Mouse (Mus musculus) cerebellum, postnatal 14 days (tissue): ENCODE measurements around the gene Tfeb.

ENCODE experiments used
- DNase-seq, 2 experiments: peaks; one replicate each; pipeline ENCODE4 v3.0.0; 2021; ENCODE audit warnings: mixed read lengths in 2 of 2

The Tfeb gene

GRCm38 (mm10) chr17:47736856-47737255 is at the start of gene Tfeb:
TSS of gene Tfeb (plus strand) at chr17:47737030.
- DNase-seq, result peak; percentile 99

GRCm38 (mm10) chr17:47687409-47688343 is 49.2 kb upstream of the Tfeb start:
- peak; percentile 95 to 96 for DNase-seq

DNA sequence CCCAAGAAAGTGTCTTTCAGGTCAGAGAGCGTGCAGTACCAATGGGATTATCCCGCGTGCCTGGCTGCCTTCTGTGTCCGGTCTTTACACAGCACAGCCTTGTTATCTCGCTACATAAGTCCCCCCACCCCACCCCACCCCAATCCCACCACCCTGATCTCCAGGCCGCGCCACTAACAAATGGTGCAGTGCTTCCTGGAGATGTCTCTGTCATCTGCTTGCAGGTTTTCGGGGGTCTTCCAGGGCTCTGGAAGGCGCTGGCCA is 48.6 kb upstream of the Tfeb start, which contains the start of gene Tomm6:
Tomm6 (minus strand) TSS at position 43 of the 264 bp plus-strand sequence.
- no peak for DNase-seq

DNA sequence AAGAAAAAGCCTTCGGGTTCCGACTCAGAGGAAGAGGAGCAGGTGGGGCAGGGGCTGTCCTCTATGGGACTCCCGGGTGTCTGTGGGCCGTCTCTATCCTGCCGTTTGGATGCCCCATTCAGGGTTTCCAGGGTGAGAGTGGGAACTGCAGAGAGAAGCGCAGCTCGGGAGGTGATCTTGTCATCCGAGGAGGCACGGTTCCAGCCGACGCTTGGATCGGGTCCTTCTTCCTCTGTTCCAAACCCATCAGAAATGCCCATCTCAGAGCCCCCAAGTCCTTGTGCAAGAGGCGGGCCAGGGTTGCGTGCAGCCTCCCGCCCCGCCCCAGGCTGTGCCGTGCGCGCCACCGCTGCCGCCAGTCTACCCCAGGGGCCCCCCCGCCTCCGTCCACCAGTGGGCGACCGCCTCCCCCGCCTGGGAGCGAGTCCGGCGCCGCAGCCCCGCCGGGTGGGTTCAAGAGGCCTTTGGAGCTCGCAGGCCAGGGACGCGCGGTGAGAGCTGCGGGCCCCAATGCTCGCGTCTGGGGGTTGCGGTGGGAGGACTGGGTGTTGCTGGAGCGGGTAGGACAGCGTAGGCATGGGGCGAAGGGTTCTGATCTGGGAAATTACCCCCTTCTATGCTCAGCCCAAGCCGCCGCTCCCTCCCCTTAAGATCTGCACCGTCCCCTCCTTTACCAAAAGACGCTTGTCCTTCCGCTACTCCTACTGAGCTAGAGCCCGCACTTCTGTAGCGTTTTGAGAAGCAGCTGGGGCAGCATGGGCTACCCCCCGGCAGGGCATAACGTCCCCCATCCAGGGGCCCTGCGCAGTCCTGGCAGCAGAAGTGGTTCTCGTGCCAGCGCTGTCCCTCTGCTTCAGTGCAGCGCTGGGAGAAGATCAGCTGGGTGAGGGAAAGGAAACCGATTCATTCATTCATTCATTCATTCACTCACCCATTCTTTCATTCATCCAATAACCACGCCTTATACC is 47.9 kb upstream of the Tfeb start, which contains the start of gene Frs3:
Frs3 (plus strand) TSS at position 423 of the 968 bp plus-strand sequence.
- DNase-seq, result peak; percentile 81 to 83

GRCm38 (mm10) chr17:47689894-47690293 is 46.9 kb upstream of the Tfeb start:
- peak in 1 of 2 experiments; percentile 27 for DNase-seq

- no peak for DNase-seq
Observed at GRCm38 (mm10) chr17:47691650-47692049, 45.2 kb upstream of the Tfeb start.

DNA sequence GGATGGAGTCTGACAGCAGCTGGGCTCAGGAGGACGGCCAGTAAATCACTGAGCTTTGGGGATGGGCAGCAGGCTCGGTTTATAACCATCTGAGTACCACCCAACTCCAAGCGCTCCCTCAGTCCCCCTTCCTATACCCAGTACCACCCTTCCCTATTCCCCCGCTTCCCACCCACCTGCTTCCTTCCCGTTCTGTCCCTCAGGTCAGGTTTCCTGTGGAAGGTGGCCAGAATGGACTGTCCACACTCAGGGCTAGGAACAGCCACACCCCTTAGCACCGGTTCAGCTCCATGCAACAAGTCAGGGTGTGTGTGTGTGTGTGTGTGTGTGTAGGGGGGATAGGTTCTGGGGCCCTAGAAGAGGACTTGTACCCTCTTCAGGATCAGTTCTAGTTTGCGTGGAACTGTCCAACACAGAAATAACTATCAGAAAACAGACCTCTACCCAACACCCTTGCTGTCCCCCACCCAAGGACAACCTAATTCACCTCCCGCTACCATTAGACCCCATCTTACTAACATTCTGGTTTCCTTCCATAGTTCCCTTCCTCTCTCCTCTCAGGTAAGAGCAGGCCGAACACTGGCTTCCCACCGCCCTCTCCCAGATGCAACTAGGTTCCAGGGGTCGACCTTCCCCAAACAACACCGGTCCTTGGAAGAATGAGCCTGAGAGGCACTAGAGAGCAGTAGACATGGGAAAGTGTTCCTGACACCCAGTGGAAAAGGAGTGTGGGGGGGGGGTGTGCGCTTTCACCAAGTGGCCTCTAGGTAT is 43.0 kb upstream of the Tfeb start:
- DNase-seq, result peak in 1 of 2 experiments; percentile 30

DNA sequence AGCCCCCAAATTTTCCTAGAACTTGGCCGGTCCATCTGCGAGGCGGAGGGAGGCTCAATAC is 42.6 kb upstream of the Tfeb start, which contains the start of gene Gm21981:
Gm21981 (minus strand) TSS at position 14 of the 61 bp plus-strand sequence.
- no peak for DNase-seq

GRCm38 (mm10) chr17:47694503-47695336 is 42.1 kb upstream of the Tfeb start, which contains the start of gene Prickle4:
TSS of gene Prickle4 (minus strand) at chr17:47694736.
- DNase-seq, result peak; percentile 99

DNA sequence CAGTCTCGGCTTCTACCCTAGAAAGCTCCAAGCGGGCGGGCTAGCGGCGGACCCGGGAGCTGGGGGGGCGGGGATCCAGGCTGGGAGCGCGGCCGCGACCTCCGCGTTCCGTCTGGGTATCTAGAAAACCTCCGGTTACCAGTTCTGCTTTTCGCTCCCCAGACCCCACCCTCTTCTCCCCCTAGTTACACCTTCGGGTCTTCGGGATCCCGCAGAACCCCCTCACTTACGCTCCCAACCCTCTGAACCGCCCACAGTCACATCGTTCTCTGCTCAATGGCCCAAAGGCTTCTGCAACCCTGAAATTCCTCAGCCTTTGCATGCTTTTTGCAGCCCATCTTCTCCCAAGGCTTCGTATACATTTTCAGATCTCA is 41.5 kb upstream of the Tfeb start:
- no peak for DNase-seq

DNA sequence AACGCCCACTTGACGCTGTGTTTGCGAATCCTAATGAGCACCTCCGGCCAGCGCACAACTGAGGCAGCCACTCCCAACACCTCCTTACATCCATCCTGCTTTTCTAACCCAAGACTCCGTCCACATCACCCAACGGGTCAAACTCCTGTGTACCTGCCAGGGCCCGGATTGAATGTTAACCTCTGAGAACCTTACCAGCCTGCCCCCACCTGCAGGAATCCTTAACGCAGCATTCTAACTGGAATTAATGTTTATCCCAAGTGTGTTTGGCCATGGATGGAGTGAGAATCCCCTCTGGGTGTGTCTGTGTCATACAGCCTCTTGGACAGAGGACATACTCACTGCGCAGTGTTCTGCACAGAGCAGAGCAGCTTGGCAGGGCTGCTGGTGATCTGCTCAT is 38.7 kb upstream of the Tfeb start:
- DNase-seq, result no peak

- no peak for DNase-seq
Observed at GRCm38 (mm10) chr17:47699055-47699454, 37.8 kb upstream of the Tfeb start.

- DNase-seq, result no peak
Observed at GRCm38 (mm10) chr17:47701793-47702192, 35.0 kb upstream of the Tfeb start.

DNA sequence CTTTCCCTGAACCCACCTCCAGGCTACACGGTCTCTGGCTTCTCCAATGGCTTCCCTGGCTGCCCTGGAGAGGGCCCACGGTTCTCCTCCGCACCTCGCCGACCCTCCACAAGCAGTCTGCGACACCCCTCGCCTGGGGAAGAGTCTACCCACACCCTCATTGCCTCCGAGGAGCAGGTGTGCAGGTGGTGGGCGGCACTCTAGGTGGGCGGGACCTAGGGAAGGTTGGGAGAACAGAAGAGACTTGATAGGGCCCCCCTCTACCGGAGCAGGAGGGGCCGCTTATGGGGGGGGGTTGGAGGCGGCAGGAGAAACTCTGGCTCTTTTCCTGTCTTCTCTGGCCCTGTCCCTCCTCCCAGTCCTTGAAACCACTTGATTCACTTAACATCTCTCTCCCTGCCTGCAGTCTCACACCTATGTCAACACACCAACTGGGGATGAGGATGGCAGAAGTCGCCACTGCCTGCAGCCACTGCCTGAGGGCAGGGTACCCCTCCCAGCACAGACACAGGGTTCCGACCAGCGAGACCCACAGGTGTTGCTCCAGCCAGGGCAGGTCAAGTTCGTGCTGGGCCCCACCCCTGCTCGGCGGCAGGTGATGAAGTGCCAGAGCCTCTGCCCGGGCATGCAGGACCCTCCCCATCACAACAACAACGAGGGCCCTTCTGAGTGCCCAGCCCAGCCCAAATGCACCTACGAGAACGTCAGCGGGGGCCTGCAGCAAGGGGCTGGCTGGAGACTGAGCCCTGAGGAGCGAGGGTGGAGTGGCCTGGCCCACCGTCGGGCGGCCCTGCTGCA is 34.1 kb upstream of the Tfeb start:
- no peak for DNase-seq

- no peak for DNase-seq
Observed at GRCm38 (mm10) chr17:47703556-47703955, 33.3 kb upstream of the Tfeb start.

DNA sequence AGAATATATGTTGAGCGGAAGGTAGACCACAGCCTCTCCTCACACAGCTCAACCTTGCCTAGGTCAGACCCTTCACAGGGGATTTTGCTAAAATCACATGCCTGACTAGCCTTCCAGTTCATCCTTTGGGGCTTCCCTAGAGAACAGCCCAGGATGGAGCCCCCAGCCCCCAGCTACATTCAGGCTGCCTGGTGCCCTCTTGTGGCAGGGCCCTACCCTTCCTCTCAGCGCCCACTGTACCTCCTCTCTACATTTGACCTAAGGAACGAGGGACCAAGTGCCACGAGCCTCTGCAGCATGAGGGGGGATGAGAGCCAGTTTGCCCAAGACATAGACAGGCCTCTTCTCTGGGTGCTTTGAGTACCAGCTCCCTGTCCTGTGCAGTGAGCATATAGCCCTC is 32.1 kb upstream of the Tfeb start:
- no peak for DNase-seq

DNA sequence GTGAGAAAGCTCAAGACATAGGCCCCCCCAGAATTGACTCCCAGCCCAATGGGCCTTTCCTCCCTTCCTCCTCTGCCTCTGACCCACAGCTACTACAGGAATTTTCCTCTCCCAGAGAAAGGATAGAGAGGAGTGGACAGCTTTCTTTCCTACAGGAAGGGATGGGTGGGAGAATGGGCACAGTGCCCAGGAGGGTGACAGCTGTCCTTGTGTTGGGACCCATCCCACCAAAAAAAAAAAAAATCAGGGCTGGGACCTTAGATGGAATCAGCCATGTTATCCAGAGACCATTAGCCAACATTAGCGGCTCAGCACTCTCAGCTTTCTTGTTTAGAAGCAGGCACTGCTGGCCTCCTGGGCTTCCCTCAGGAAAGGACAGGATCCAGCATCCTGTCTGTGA is 30.6 kb upstream of the Tfeb start:
- peak in 1 of 2 experiments; percentile 42 for DNase-seq

DNA sequence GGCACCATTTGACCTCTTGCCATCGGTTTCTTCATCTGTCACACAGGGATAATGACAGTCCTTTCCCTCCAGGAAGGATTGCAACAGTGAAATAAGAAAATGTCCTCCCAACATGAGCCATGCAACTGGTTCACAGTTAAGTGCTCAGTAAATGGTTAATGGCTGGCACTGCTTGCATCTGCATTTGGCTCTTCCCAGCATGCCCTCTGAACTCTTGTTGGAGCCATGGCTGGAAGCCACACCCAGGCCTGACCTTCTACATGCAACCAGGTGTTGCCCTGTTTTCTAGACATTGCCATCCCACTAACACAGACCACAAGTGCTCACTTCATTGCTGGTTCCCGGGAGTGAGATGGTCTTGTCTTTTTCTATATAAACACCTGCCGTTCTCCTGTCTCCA is 28.9 kb upstream of the Tfeb start:
- no peak for DNase-seq

- no peak for DNase-seq
Observed at GRCm38 (mm10) chr17:47708972-47709371, 27.9 kb upstream of the Tfeb start.

DNA sequence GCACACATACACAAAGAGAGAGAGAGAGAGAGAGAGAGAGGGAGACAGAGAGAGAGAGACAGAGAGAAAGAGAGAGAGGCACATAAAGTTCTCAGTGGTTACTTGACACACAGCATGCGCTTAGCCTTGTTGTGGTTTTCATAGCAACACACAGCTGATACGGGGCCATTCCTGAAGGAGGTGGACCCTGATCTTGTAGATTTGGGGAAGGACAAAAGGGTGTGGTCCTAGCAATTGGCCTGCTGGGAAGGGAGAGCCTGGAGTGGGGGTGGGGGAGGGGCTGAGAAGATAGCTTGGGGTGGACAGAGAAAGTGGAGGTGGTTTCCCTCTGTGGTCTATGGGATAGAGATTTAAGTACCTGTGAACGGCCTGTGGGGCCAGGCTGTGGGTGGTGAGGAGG is 26.8 kb upstream of the Tfeb start:
- no peak for DNase-seq

- DNase-seq, result no peak
Observed at GRCm38 (mm10) chr17:47711883-47712282, 24.9 kb upstream of the Tfeb start.
